In genomic region chr10:61145766-61146118, GRCm38 (mm10) we compare ENCODE assay signal across 8 mouse cellular contexts. TPM values are rescaled to one million over a fixed set of nuclear protein-coding genes. Genes with fewer than 3 reads are reported as not detected.
DNase-seq lines count a peak whose midpoint lies in the region; ATAC-seq and TF ChIP-seq lines count a peak whose summit lies in the region.

No protein-coding gene starts in this region.

- no peaks in the 10 kb centered on the region for H3K9me3 ChIP-seq in kidney, embryonic 15.5 days (replicated peaks)
- H3K9me3 ChIP-seq in hindbrain, embryonic 15.5 days, result no peaks in the 10 kb centered on the region
- no peaks in the 10 kb centered on the region for H3K9me3 ChIP-seq in midbrain, embryonic 16.5 days (replicated peaks; ENCODE audit: control insufficient read depth, low read length, poor library complexity, severe bottlenecking)

- H3K4me2 ChIP-seq in kidney, embryonic 15.5 days, result peak overlapping the region; percentile 97
- H3K4me2 ChIP-seq in hindbrain, embryonic 15.5 days, result peak overlapping the region; percentile 89
- peak overlapping the region; percentile 58 for H3K4me2 ChIP-seq in midbrain, embryonic 16.5 days (ENCODE audit: low read length)

- TF ChIP-seq POLR2A in bone marrow macrophage, adult 2 months (IDR thresholded peaks at IDR 0.05; ENCODE audit: borderline replicate concordance, low read depth, low read length), result no peak

- DNase-seq in kidney, adult 9 months, result no peak
- no peak for DNase-seq in layer of hippocampus, adult 9-11 months
- no peak for DNase-seq in frontal cortex, postnatal 36 days (ENCODE audit: low spot score in 2 of 2)

- peak overlapping the region; percentile 94 for H3K4me3 ChIP-seq in kidney, embryonic 15.5 days (replicated peaks)
- H3K4me3 ChIP-seq in bone marrow macrophage, adult 2 months (ENCODE audit: insufficient read depth, low read length), result peak overlapping the region; percentile 93
- peak overlapping the region; percentile 97 for H3K4me3 ChIP-seq in hindbrain, embryonic 15.5 days
- H3K4me3 ChIP-seq in midbrain, embryonic 16.5 days (ENCODE audit: low read depth, low read length), result peak overlapping the region; percentile 58

- H3K27me3 ChIP-seq in kidney, embryonic 15.5 days, result no peaks in the 10 kb centered on the region
- H3K27me3 ChIP-seq in hindbrain, embryonic 15.5 days, result no peaks in the 10 kb centered on the region
- no peaks in the 10 kb centered on the region for H3K27me3 ChIP-seq in midbrain, embryonic 16.5 days (ENCODE audit: control insufficient read depth, insufficient read depth, low read depth, low read length)

- WGBS in kidney, embryonic 15.5 days, result 0% methylated on average over 3 of the region's 3 CpGs
- 1% methylated on average over 3 of the region's 3 CpGs for WGBS in hindbrain, embryonic 15.5 days
- WGBS in midbrain, embryonic 16.5 days, result 0% methylated on average over 3 of the region's 3 CpGs

- H3K27ac ChIP-seq in kidney, embryonic 15.5 days, result peak overlapping the region; percentile 98
- peak overlapping the region; percentile 88 for H3K27ac ChIP-seq in bone marrow macrophage, adult 2 months (ENCODE audit: insufficient read depth, low read depth, low read length)
- H3K27ac ChIP-seq in hindbrain, embryonic 15.5 days (replicated peaks), result peak overlapping the region; percentile 93
- H3K27ac ChIP-seq in midbrain, embryonic 16.5 days (ENCODE audit: low read length), result peak overlapping the region; percentile 86

- TF ChIP-seq CTCF in bone marrow macrophage, adult 2 months (IDR thresholded peaks at IDR 0.05; ENCODE audit: low read depth, low read length), result no peak

- peaks cover 11% of the 10 kb centered on the region; the same call in 1 of the 2 replicates for H3K36me3 ChIP-seq in kidney, embryonic 15.5 days
- no peaks in the 10 kb centered on the region; the same call in 1 of the 2 replicates for H3K36me3 ChIP-seq in hindbrain, embryonic 15.5 days
- no peaks in the 10 kb centered on the region for H3K36me3 ChIP-seq in midbrain, embryonic 16.5 days (ENCODE audit: control insufficient read depth, insufficient read depth, low read length)

- no peak for ATAC-seq in kidney, embryonic 15.5 days (replicated peaks; ENCODE audit: low FRiP score)
- ATAC-seq in hindbrain, embryonic 15.5 days (ENCODE audit: low FRiP score, low read depth), result no peak
- ATAC-seq in midbrain, embryonic 16.5 days, result no peak
- no peak for ATAC-seq in megakaryocyte-erythroid progenitor cell, adult 5-6 weeks (replicated peaks; ENCODE audit: low FRiP score, low TSS enrichment, poor library complexity, severe bottlenecking)

- H3K9ac ChIP-seq in kidney, embryonic 15.5 days, result peak overlapping the region; percentile 96
- H3K9ac ChIP-seq in hindbrain, embryonic 15.5 days, result peak overlapping the region; percentile 98
- peak overlapping the region; percentile 92 for H3K9ac ChIP-seq in midbrain, embryonic 16.5 days (ENCODE audit: low read depth, low read length)

- H3K4me1 ChIP-seq in kidney, embryonic 15.5 days, result peaks cover 16% of the 10 kb centered on the region
- H3K4me1 ChIP-seq in bone marrow macrophage, adult 2 months (ENCODE audit: control insufficient read depth, insufficient read depth, low read length), result peaks cover 34% of the 10 kb centered on the region
- peaks cover 19% of the 10 kb centered on the region for H3K4me1 ChIP-seq in hindbrain, embryonic 15.5 days (replicated peaks)
- peaks cover 4% of the 10 kb centered on the region for H3K4me1 ChIP-seq in midbrain, embryonic 16.5 days (ENCODE audit: control insufficient read depth, insufficient read depth, low read length)

RNA-seq across cellular contexts. Expression of gene Sgpl1, which starts 1.8 kb away (rescaled TPM):
- polyA plus RNA-seq in kidney, embryonic 15.5 days (2015; fragmentation: Nextera tagmentation; extraction: Ambion mirVana), result 62.9 and 63.4 TPM in 2 replicates
- polyA plus RNA-seq in bone marrow macrophage, adult 2 months (2012; ENCODE audit: insufficient read depth, insufficient read length, missing spikeins), result 268 and 282 TPM in 2 replicates
- polyA plus RNA-seq in hindbrain, embryonic 15.5 days (2015; fragmentation: Nextera tagmentation; extraction: Ambion mirVana), result 46.6 and 47.9 TPM in 2 replicates
- polyA plus RNA-seq in midbrain, embryonic 16.5 days (2015; fragmentation: Nextera tagmentation; extraction: Ambion mirVana), result 42.8 and 45.7 TPM in 2 replicates
- total RNA-seq in megakaryocyte-erythroid progenitor cell, adult 5-6 weeks (2014; fragmentation: Nextera tagmentation), result 18.2 and 34.1 TPM in 2 replicates
- 7.0 and 25.2 TPM in 2 replicates for total RNA-seq in megakaryocyte-erythroid progenitor cell, adult 5-6 weeks (2017)

RNA-seq across cellular contexts. Expression of gene Tbata, which starts 26.0 kb away (rescaled TPM):
- polyA plus RNA-seq in kidney, embryonic 15.5 days (2015; fragmentation: Nextera tagmentation; extraction: Ambion mirVana), result 0.23 TPM in 1 of 2 replicates, not detected in the other
- not detected in 2 replicates for polyA plus RNA-seq in bone marrow macrophage, adult 2 months (2012; ENCODE audit: insufficient read depth, insufficient read length, missing spikeins)
- polyA plus RNA-seq in hindbrain, embryonic 15.5 days (2015; fragmentation: Nextera tagmentation; extraction: Ambion mirVana), result 0.21 and 0.56 TPM in 2 replicates
- polyA plus RNA-seq in midbrain, embryonic 16.5 days (2015; fragmentation: Nextera tagmentation; extraction: Ambion mirVana), result 0.16 TPM in 1 of 2 replicates, not detected in the other
- total RNA-seq in megakaryocyte-erythroid progenitor cell, adult 5-6 weeks (2014; fragmentation: Nextera tagmentation), result not detected in 2 replicates
- not detected in 2 replicates for total RNA-seq in megakaryocyte-erythroid progenitor cell, adult 5-6 weeks (2017)

RNA-seq across cellular contexts. Expression of gene Pcbd1, which starts 56.6 kb away (rescaled TPM):
- 144 and 153 TPM in 2 replicates for polyA plus RNA-seq in kidney, embryonic 15.5 days (2015; fragmentation: Nextera tagmentation; extraction: Ambion mirVana)
- polyA plus RNA-seq in bone marrow macrophage, adult 2 months (2012; ENCODE audit: insufficient read depth, insufficient read length, missing spikeins), result not detected in 2 replicates
- 42.8 and 47.7 TPM in 2 replicates for polyA plus RNA-seq in hindbrain, embryonic 15.5 days (2015; fragmentation: Nextera tagmentation; extraction: Ambion mirVana)
- 50.9 and 52.9 TPM in 2 replicates for polyA plus RNA-seq in midbrain, embryonic 16.5 days (2015; fragmentation: Nextera tagmentation; extraction: Ambion mirVana)
- total RNA-seq in megakaryocyte-erythroid progenitor cell, adult 5-6 weeks (2014; fragmentation: Nextera tagmentation), result 6.0 and 9.8 TPM in 2 replicates
- 1.9 TPM in 1 of 2 replicates, not detected in the other for total RNA-seq in megakaryocyte-erythroid progenitor cell, adult 5-6 weeks (2017)

Comparison
In these comparisons a context has a peak if more than half of its experiments do, and no peak if none do; other contexts are left out.
1. RNA of gene Pcbd1, which starts 56.6 kb away (polyA plus RNA-seq): 144 to 153 TPM in kidney, embryonic 15.5 days, 50.9 to 52.9 TPM in midbrain, embryonic 16.5 days and 42.8 to 47.7 TPM in hindbrain, embryonic 15.5 days; not detected in bone marrow macrophage, adult 2 months; every median in the first group is over 10 times any median in the second.
2. Peak in every context shown above with its lines, with median percentiles within 50 percentile points of each other: H3K27ac ChIP-seq, H3K4me2 ChIP-seq, H3K4me3 ChIP-seq and H3K9ac ChIP-seq.